Mouse (Mus musculus): ENCODE measurements around the gene Ddx17. TPM values are rescaled to one million over a fixed set of nuclear protein-coding genes. Genes with fewer than 3 reads are reported as not detected.

The Ddx17 gene
- total and polyA plus RNA-seq, 2 experiments from 2014 or later: 14.9 to 223 TPM

- ATAC-seq (ENCODE audit: insufficient read depth, low read depth): no peak
- DNase-seq (ENCODE audit: low spot score): peak; percentile 22
- WGBS: 33% methylated on average over 9 of the region's 9 CpGs
- no peak for TF ChIP-seq EP300 (IDR thresholded peaks at IDR 0.05; ENCODE audit: low read depth)
- TF ChIP-seq CTCF (IDR thresholded peaks at IDR 0.05; ENCODE audit: low read depth): no peak
- no peaks in the 10 kb centered on the region for H3K9me3 ChIP-seq (replicated peaks; ENCODE audit: control insufficient read depth, low read length)
- peak overlapping the region; percentile 36 for H3K4me2 ChIP-seq (ENCODE audit: low read depth, low read length)
- H3K4me1 ChIP-seq (ENCODE audit: control insufficient read depth, insufficient read depth): no peaks in the 10 kb centered on the region; the same call in 1 of the 2 replicates
- H3K27ac ChIP-seq (ENCODE audit: low read depth): peak overlapping the region; percentile 38; the same call in 1 of the 2 replicates
- H3K27me3 ChIP-seq (ENCODE audit: control insufficient read depth, insufficient read depth, low read length): no peaks in the 10 kb centered on the region
- H3K4me3 ChIP-seq (ENCODE audit: low read depth, low read length): no peak overlapping the region
- no peaks in the 10 kb centered on the region for H3K36me3 ChIP-seq (replicated peaks; ENCODE audit: control insufficient read depth, insufficient read depth, low read length)
- H3K9ac ChIP-seq (replicated peaks; ENCODE audit: low read depth, low read length): peak overlapping the region; percentile 14; the same call in 1 of the 2 replicates
Measured at GRCm38 (mm10) chr15:79562417-79562816, 15.9 kb upstream of the Ddx17 start.

DNA sequence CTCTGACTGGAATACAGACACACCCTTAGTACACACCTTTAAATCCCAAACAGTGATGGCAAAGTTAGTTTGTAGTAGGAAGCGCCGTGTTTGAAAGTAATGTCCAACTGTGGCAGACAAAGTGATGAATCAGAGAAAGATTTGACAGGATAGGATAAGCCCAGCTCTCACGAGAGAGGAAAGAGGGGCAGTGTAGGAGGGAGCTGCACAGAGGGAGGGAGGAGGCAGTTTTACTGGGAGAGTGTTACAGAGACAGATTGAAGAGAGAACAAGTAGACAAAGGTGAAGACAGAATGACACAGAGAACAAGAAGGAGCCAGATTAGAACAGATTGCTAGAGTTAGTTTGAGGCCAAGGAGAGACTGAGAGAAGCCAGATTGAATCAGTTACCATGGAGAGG is 13.1 kb upstream of the Ddx17 start:
- no peak overlapping the region for H3K4me2 ChIP-seq (ENCODE audit: low read depth, low read length)
- TF ChIP-seq EP300 (IDR thresholded peaks at IDR 0.05; ENCODE audit: low read depth) (no peak), CTCF (IDR thresholded peaks at IDR 0.05; ENCODE audit: low read depth) (no peak)
- H3K4me3 ChIP-seq (ENCODE audit: low read depth, low read length): no peak overlapping the region
- no peaks in the 10 kb centered on the region for H3K9me3 ChIP-seq (replicated peaks; ENCODE audit: control insufficient read depth, low read length)
- H3K27me3 ChIP-seq (ENCODE audit: control insufficient read depth, insufficient read depth, low read length): no peaks in the 10 kb centered on the region
- no peak for ATAC-seq (ENCODE audit: insufficient read depth, low read depth)
- H3K27ac ChIP-seq (ENCODE audit: low read depth): no peak overlapping the region
- 55% methylated on average over 3 of the region's 3 CpGs for WGBS
- H3K4me1 ChIP-seq (ENCODE audit: control insufficient read depth, insufficient read depth): no peaks in the 10 kb centered on the region; the same call in 1 of the 2 replicates
- no peak for DNase-seq (ENCODE audit: low spot score)
- H3K36me3 ChIP-seq (replicated peaks; ENCODE audit: control insufficient read depth, insufficient read depth, low read length): no peaks in the 10 kb centered on the region
- H3K9ac ChIP-seq (replicated peaks; ENCODE audit: low read depth, low read length): no peak overlapping the region

DNA sequence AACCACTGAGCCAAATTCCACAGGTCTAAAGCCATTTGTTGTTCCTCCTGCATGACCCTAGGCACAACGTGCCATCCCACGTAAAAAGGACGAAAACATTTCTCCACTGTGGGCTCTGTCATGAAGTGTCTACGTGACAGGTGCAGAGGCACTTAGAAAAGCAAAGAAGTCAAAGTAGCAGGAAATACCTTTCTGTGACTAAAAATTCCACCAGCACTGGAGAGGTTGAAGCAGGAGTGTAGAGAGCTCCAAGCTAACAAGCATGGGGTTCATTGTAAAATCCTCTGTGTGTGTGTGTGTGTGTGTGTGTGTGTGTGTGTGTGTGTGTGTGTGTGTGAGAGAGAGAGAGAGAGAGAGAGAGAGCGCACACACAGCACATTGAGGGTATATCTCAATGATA is 6.0 kb upstream of the Ddx17 start:
- Histone ChIP-seq H3K27me3 (ENCODE audit: control insufficient read depth, insufficient read depth, low read length) (no peaks in the 10 kb centered on the region), H3K27ac (ENCODE audit: low read depth) (no peak overlapping the region), H3K9me3 (replicated peaks; ENCODE audit: control insufficient read depth, low read length) (no peaks in the 10 kb centered on the region), H3K9ac (replicated peaks; ENCODE audit: low read depth, low read length) (no peak overlapping the region), H3K36me3 (replicated peaks; ENCODE audit: control insufficient read depth, insufficient read depth, low read length) (no peaks in the 10 kb centered on the region), H3K4me2 (ENCODE audit: low read depth, low read length) (no peak overlapping the region), H3K4me3 (ENCODE audit: low read depth, low read length) (no peak overlapping the region), H3K4me1 (ENCODE audit: control insufficient read depth, insufficient read depth) (no peaks in the 10 kb centered on the region)
- DNase-seq (ENCODE audit: low spot score) (no peak), ATAC-seq (ENCODE audit: insufficient read depth, low read depth) (no peak)
- TF ChIP-seq CTCF (IDR thresholded peaks at IDR 0.05; ENCODE audit: low read depth) (no peak), EP300 (IDR thresholded peaks at IDR 0.05; ENCODE audit: low read depth) (no peak)
- 62% methylated on average over 5 of the region's 5 CpGs for WGBS

- no peak for DNase-seq (ENCODE audit: low spot score)
- Histone ChIP-seq H3K4me3 (ENCODE audit: low read depth, low read length) (no peak overlapping the region), H3K4me2 (ENCODE audit: low read depth, low read length) (no peak overlapping the region), H3K27ac (ENCODE audit: low read depth) (no peak overlapping the region), H3K9ac (replicated peaks; ENCODE audit: low read depth, low read length) (no peak overlapping the region), H3K9me3 (replicated peaks; ENCODE audit: control insufficient read depth, low read length) (no peaks in the 10 kb centered on the region), H3K27me3 (ENCODE audit: control insufficient read depth, insufficient read depth, low read length) (no peaks in the 10 kb centered on the region), H3K36me3 (replicated peaks; ENCODE audit: control insufficient read depth, insufficient read depth, low read length) (peaks cover 12% of the 10 kb centered on the region), H3K4me1 (ENCODE audit: control insufficient read depth, insufficient read depth) (peaks cover 9% of the 10 kb centered on the region)
- WGBS: 93% methylated on average over 2 of the region's 2 CpGs
- no peak for ATAC-seq (ENCODE audit: insufficient read depth, low read depth)
- no peak for TF ChIP-seq EP300 (IDR thresholded peaks at IDR 0.05; ENCODE audit: low read depth)
- no peak for TF ChIP-seq CTCF (IDR thresholded peaks at IDR 0.05; ENCODE audit: low read depth)
Measured at GRCm38 (mm10) chr15:79548226-79548625, 1.7 kb upstream of the Ddx17 start.

DNA sequence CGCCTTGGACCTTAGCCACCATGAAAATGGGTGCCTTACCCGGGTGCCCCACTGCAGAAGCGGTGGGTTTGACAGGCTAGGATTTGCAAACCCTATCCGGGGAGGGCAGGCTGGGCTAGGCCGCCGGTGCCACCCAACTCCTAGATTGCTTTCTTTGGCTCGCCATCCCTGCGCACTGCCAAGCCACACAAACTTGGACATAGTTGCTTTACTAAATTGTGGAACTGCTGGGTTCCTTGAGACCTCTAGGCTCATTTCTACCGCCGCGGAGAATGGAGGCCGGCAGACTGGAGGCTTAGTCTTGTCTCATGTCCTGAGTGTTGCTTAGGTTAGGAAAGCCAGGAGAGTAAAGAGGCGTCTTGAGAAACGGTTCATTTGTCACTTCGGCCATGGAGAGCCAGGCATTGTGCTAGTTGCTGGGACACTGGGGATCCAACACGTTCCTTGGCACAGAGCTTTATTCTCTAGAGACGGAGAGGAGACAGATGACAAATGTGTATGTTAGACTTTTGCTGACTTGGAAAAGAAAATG is 814 bp upstream of the Ddx17 start:
- 75% methylated on average over 17 of the region's 17 CpGs for WGBS
- Histone ChIP-seq H3K4me3 (ENCODE audit: low read depth, low read length) (peak overlapping the region; percentile 84), H3K9ac (replicated peaks; ENCODE audit: low read depth, low read length) (no peak overlapping the region), H3K4me1 (ENCODE audit: control insufficient read depth, insufficient read depth) (peaks cover 9% of the 10 kb centered on the region), H3K27me3 (ENCODE audit: control insufficient read depth, insufficient read depth, low read length) (no peaks in the 10 kb centered on the region), H3K36me3 (replicated peaks; ENCODE audit: control insufficient read depth, insufficient read depth, low read length) (peaks cover 20% of the 10 kb centered on the region), H3K9me3 (replicated peaks; ENCODE audit: control insufficient read depth, low read length) (no peaks in the 10 kb centered on the region), H3K4me2 (ENCODE audit: low read depth, low read length) (peak overlapping the region; percentile 57), H3K27ac (ENCODE audit: low read depth) (peak overlapping the region; percentile 99)
- no peak for ATAC-seq (ENCODE audit: insufficient read depth, low read depth)
- no peak for DNase-seq (ENCODE audit: low spot score)
- TF ChIP-seq EP300 (IDR thresholded peaks at IDR 0.05; ENCODE audit: low read depth) (no peak), CTCF (IDR thresholded peaks at IDR 0.05; ENCODE audit: low read depth) (no peak)

DNA sequence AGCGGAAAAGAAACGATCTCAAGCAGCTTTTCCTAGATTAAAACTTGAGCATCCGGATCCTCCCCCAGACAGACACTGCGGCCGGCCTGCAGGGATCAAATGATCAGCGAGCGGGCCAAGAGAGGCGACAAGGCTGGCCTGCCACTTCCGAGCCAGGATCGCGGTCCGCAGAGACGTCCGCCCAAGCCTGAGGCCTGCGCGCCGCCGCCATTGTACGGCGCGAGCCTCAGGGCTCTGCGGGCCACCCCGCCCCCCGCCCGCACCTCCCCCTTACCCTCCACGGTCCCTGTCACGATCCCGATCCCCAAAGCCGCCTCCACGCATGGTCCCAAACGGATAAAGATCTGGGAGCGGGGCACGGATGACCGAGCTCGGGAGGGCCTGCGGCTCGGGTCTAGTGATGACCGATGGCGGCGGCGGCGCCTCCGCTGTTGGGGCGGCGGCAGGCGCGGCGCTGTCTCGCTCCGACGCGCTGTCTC is 581 bp downstream of the Ddx17 start:
- peaks cover 34% of the 10 kb centered on the region for H3K36me3 ChIP-seq (replicated peaks; ENCODE audit: control insufficient read depth, insufficient read depth, low read length)
- no peaks in the 10 kb centered on the region for H3K9me3 ChIP-seq (replicated peaks; ENCODE audit: control insufficient read depth, low read length)
- ATAC-seq (ENCODE audit: insufficient read depth, low read depth) (peak; percentile 74), DNase-seq (ENCODE audit: low spot score) (peak; percentile 67)
- H3K4me1 ChIP-seq (ENCODE audit: control insufficient read depth, insufficient read depth): peaks cover 9% of the 10 kb centered on the region
- peak overlapping the region; percentile 85 for H3K4me2 ChIP-seq (ENCODE audit: low read depth, low read length)
- H3K27ac ChIP-seq (ENCODE audit: low read depth): peak overlapping the region; percentile 99
- TF ChIP-seq EP300 (IDR thresholded peaks at IDR 0.05; ENCODE audit: low read depth): no peak
- no peak for TF ChIP-seq CTCF (IDR thresholded peaks at IDR 0.05; ENCODE audit: low read depth)
- peak overlapping the region; percentile 84 for H3K4me3 ChIP-seq (ENCODE audit: low read depth, low read length)
- WGBS: under 1% methylated on average over 51 of the region's 52 CpGs
- H3K9ac ChIP-seq (replicated peaks; ENCODE audit: low read depth, low read length): peak overlapping the region; percentile 98
- no peaks in the 10 kb centered on the region for H3K27me3 ChIP-seq (ENCODE audit: control insufficient read depth, insufficient read depth, low read length)

Data from heart, postnatal 0 days (tissue).